Mouse (Mus musculus) retina, embryonic 14.5 days (tissue): Measurements from ENCODE around the gene Akip1.

Experiments
- DNase-seq: peaks from one replicate; pipeline ENCODE4 v3.0.0-alpha.2; 2015; ENCODE audit warnings: low spot score

Akip1 gene

DNA sequence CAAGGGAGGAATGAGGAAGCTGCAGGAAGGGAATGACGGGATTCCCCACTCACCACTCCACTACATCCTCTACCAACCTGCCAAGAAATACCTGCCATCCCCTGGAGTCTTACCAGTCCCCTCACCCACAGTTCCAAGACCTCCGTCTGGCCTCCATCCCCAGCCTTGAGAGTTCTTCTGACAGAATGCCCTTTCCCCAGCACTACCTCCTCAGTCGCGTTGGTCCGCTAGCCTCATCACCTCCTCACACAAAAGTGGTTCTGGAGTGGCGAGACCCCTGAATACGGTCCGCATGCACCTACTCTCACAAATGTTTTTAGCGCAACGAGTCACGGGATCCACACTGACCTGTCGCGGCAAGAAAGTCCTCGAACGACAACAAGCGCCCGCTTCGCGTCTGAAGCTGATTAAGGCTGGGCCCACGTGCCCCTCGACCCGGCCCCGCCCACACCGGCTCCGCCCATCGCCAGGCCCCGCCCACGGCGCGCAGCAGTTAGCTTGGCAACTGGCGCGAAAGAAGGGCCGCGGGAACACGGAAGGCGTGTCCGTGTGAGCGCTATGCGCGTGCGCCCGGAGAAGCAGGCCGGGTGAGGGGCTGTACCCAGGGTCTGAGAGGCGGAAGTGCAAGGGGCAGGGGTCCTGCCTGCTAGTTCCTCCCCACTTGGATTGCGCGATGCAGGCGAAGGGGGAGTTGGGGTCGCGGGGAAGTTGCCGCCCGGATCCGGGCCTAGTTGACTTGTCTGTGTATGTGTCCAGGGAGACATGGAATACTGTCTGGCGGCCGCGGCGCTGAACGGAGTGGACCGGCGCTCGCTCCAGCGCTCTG, at the start of gene Akip1, which contains the start of gene St5:
Gene Akip1 (plus strand): TSS at position 501 of the 826 bp plus-strand sequence.
Gene St5 (minus strand): TSS at position 416 of the 826 bp plus-strand sequence.
- DNase-seq: peak; percentile 96

DNA sequence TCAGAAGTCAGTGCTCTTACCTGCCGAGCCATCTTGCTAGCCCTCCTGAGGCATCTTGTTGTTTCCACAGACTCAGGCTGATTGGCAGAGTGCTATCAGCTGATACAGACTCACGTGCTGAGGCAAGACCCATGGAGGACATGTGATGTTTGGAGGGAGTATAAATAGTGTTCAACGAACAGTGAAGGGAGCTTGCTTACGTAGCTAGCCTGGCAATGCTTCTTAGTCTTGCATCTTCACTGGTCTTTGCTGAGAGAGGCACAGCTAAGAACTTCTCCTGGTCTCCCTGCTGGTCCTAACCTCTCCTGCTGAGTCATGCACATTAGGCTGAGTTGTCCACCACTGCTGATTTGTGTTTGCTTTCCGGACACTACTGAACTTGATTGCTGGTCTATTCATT, 48.6 kb upstream of the Akip1 start:
- DNase-seq: no peak

- DNase-seq: no peak
These were observed 45.6 kb upstream of the Akip1 start for GRCm38 (mm10) chr7:109657884-109658283.

GRCm38 (mm10) chr7:109659278-109659677, 44.2 kb upstream of the Akip1 start:
- no peak for DNase-seq

DNA sequence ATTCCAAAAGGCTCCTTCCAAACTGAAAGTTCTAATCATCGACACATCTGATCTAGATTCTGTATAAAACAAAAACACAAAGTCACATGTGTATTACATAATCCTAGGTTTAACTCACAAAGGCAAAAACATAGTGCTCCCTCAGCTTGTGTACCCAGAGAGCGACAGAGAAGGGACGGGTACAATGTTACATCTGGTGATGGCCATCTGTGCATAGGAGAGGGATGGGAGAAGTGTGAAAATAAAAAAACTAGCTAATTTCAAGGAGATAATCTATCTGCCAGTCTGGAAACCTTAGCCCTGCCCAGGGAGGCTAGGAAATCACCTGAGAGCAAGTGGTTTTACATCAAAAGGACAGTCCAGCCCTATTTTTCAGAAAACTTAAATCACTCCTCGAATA, 40.9 kb upstream of the Akip1 start:
- DNase-seq: no peak

- no peak for DNase-seq
These were observed 36.8 kb upstream of the Akip1 start for GRCm38 (mm10) chr7:109666664-109667063.

GRCm38 (mm10) chr7:109669426-109670170, 33.9 kb upstream of the Akip1 start:
- no peak for DNase-seq

- peak; percentile 70 for DNase-seq
These were observed 31.7 kb upstream of the Akip1 start for GRCm38 (mm10) chr7:109671581-109672471.

GRCm38 (mm10) chr7:109674944-109675628, 28.4 kb upstream of the Akip1 start:
- no peak for DNase-seq

- DNase-seq: no peak
These were observed 23.2 kb upstream of the Akip1 start for GRCm38 (mm10) chr7:109680284-109680683.

GRCm38 (mm10) chr7:109680879-109681278, 22.6 kb upstream of the Akip1 start:
- DNase-seq: no peak

DNA sequence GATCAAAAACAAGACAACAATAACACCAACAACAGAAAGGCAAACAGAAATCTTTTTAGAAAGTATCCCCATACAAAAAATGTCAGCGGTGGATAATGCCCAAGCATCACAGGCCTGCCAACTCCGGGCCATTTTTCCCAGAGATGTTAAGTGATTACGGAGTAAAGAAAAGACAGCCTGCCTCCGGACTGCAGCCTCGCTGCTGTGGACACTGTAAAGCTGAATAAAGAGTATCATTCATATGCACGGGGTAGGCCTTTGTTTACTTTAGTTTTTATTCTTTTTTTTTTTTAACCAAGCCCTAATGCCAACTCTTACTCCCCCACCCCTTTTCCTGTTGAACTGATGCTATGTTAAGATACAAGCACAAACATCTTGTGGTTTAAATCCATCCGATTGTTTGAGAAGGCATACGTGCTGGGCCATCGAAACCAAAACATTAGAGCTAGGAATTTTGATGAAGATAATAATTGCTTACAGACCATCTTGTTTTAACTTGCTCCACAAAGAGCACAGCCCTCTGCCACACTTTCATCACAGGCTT, 16.8 kb upstream of the Akip1 start:
- no peak for DNase-seq

DNA sequence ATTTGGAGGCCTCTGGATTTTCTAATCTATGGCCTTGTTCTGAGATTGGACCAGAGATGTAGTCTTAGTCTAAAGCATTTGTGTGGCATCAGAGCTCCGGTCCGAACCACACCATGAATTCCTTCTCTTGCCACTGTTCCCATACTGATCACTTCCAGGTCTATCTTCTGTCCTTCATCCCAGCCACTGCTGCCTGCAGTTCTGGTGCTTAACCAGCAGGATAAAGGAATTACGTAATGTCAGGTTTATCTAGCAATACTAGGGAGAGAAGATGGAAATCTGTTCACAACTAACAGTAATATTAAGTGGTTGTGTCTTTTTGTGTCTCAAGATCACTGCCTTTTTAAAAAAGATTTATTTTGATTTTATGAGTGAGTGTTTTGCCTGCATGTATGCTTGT, 13.4 kb upstream of the Akip1 start:
- DNase-seq: no peak

DNA sequence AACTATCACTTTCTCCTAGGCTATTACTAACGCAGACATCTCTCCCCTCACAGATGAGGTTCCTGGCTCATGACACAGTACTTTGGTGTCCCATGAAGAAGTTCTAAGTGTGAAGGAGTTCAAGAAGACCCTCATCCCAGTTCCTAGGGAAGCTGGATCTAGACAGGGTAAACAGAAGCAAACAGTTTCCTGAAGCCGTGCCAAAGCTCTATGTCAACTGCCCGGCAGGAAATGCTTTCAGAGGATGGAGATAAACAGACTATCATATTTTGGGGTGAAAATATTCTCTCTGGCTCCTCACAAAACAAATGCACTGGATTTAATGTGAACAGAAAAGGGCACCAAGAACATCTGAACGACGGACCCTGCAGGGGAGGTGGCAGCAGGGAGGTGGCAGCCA, 12.5 kb upstream of the Akip1 start:
- no peak for DNase-seq

- DNase-seq: no peak
These were observed 8.7 kb upstream of the Akip1 start for GRCm38 (mm10) chr7:109694576-109695338.

DNA sequence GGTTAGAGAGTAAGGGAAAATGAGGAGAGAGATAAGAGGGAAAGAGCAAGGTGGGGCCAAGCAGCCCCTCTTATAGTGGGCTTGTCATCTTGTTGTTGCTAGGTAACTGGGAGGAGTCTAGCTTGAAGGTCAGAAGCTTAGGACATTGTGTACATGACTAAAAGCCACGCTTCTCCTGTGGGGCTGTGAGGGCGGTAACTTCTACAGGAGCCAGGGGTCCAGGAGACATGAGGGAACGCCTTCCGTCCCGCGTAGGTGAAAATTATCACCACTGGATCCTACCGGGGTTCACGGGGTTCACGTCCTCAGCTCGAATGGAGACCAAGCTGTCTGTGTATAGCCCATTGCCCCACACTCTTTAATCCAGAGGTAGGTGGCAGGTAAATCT, 8.2 kb upstream of the Akip1 start:
- DNase-seq: no peak

DNA sequence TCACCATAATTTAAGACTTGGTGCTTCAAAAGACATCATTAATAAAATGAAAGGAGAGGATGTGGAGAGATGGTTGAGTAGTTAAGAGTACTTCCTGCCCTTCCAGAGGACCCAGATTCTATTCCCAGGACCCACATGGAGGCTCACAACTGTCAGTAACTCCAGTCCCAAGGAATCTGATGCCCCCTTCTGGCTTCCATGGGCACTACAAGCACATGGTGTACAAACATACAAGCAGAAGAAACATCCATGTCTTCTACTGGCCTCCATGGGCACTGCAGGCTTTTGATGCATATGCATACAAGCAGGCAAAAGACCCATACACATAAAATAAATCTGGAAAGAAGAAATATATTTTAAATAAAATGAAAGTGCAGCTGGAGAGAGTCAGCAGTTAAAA, 3.3 kb upstream of the Akip1 start:
- no peak for DNase-seq

DNA sequence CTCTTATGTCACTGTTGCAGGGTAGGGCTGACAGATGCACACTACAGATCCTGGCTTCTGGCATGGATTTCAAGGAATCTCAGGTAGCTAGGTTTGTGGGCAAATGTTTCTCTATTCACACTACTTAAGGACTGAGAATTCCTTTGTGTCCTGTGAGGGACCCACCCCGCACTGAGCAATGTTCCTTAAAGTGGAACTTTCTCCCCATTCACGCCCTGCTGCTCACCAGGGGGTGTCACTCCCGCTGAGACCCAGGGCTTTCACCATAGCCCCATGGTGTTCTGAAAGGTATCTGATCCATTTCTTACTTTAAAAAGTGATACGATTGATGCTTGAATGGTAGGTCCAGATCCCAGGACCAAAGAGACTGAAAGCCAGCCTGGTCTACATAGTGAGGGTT, 769 bp upstream of the Akip1 start:
- DNase-seq: no peak

GRCm38 (mm10) chr7:109704016-109704377, 507 bp downstream of the Akip1 start:
- no peak for DNase-seq

DNA sequence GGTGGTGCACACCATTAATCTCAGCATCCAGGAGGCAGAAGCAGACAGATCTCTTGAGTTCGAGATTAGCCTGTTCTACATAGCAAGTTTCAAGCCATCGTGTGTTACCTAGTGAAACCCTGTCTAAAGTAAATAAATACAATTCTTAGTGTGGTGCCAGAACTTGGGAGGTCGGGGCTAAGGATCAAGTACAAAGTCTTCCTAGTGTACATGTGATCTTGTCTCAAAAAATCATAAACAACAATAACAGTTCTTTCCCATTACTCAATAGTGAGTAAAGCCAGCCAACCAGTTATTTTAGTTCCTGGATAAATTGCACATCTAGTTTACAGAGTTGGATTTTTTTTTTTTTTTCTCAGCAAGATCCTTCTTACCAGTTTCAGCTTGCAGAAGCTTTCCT, 971 bp downstream of the Akip1 start:
- DNase-seq: no peak
